Mouse (Mus musculus) right cerebral cortex, postnatal 36 days (tissue): ENCODE measurements around the gene Gon7.

Source experiments
- DNase-seq, 2 experiments: peaks; one replicate each; pipeline ENCODE4 v3.0.0; 2022; ENCODE audit warnings: low spot score in 2 of 2, mixed read lengths in 1 of 2

The Gon7 gene

DNA sequence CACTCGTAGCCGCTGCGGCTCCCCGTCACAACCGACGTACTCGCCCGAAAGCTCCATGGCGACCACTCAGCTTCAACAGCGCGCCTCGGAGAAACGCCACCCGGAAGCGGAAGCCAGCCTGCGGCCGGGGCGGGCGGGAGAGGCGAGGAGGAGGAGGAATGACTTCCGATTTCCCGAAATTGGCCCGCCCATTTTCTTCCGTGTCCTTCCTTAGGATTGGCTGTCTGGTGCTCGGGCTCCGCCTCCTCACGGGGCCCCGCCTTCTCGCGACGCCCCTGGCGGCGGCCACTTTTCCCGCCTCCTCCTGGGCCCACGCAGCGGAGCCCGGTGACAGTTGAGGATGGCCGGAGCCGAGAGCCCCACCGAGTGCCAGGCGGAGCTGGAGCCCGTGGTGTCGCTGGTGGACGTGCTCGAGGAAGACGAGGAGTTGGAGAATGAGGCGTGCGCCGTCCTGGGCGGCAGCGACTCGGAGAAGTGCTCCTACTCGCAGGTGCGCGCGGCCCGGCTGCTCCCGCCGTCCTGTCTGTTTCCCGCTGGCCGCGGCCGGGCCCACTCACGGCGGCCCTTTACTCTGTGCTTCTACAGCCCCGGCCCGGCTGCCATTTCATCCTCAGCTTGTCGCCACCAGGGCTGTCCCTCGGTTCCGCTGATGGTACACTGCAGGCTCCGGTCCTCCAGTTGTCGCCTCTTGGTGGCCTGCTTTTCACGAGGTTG, at the start of gene Gon7, which contains the start of the genes Gm28051 and Ubr7:
TSS of gene Gon7 (minus strand) at position 115 of the 714 bp plus-strand sequence.
TSS of gene Gm28051 (minus strand) at position 77 of the 714 bp plus-strand sequence.
TSS of gene Ubr7 (plus strand) at position 279 of the 714 bp plus-strand sequence.
- peak; percentile 93 to 96 for DNase-seq

DNA sequence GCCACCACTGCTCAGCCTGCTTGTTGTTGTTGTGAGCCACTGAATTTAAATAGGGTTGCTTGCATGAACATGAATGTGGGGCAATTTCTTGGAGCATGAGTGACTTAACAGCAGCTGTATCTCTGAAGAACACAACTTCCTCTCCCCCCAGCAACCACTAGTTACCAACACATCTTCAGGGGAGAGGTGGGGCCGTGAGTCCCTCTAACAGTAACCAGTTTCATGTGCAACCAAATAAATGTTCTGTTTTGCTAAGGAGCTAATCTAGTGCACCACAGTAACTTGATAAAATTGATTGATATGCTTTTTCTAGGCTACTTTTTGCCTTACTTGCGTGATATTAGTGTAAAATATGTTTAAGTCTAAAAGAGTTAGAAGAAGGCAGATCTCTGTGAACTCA, 41.9 kb upstream of the Gon7 start:
- no peak for DNase-seq

- no peak for DNase-seq
Observed at GRCm38 (mm10) chr12:102787927-102788326, 30.3 kb upstream of the Gon7 start.

GRCm38 (mm10) chr12:102785593-102785985, 28.0 kb upstream of the Gon7 start:
- DNase-seq, result no peak

DNA sequence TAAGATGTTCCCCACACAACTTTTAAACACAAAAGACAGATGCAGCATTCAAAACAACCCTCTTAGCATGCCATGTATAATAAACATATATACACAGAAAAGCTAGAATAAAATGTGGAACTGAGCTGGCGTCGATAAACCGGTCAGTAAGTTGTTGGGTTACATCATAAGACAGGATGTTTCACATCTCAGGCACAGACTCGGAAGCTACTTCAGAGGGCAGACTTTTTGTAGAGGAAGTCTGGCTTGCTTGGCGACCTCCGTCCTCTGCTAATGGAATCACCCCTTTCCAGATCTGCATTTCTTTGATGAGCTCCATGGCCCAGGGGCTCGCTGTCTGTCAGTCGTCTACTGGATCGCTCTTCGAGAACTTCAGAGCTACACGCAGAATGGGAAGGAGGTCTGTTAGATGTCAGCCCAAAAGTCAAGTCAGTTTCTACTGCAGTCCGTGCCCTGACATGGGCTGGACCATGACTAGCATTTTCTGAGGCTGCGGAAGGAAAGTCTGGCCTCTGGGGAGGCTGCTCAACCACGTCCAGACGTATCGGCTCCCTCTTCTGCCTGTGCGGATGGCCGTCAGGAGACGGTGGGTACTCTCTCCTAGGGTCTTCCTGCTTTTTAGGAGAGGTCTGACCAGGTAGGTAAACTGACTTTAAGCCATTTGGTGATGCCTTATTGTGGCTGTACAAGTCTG, 27.4 kb upstream of the Gon7 start:
- DNase-seq, result no peak

GRCm38 (mm10) chr12:102782841-102783240, 25.2 kb upstream of the Gon7 start:
- no peak for DNase-seq

DNA sequence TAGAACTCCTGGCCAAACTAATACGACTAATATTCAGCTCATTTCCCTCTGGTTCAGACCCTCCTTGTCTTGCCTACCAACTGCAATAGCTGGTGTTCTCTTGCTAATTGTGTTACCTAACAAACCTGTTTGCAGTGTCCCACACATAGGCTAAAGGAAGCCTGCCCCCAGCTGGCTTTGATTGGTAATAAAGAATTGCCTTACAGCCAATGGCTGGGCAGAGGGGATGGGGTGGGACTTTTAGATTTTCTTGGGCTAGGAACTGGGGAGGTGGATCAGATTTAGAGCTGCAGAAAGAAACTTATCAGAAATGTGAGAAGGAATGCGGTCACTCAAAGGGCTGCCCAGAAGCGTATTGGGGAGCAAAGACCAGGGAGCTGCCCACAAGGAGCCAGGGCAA, 21.8 kb upstream of the Gon7 start:
- no peak for DNase-seq

DNA sequence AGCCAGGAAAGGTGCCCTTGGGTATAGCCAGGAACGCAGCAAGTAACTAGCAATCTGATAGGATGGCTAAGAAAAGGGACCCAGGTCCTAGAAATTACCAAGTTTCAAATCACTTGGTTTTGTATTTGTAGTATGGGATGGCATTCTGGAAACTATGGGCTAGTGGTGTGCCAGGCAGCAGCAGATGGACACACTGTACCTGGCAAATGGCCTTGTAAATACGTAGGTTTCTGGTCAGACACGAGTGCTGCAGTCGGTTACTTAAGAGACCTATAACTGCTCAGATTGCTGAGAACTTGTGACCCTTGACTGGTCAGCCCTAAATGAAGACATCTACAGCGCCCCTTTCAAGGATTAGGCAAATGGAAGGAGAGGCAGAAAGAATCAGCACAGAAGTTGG, 20.5 kb upstream of the Gon7 start:
- no peak for DNase-seq

GRCm38 (mm10) chr12:102776035-102776434, 18.4 kb upstream of the Gon7 start:
- DNase-seq, result no peak

- no peak for DNase-seq
Observed at GRCm38 (mm10) chr12:102772676-102773075, 15.1 kb upstream of the Gon7 start.

GRCm38 (mm10) chr12:102771601-102772000, 14.0 kb upstream of the Gon7 start:
- no peak for DNase-seq

DNA sequence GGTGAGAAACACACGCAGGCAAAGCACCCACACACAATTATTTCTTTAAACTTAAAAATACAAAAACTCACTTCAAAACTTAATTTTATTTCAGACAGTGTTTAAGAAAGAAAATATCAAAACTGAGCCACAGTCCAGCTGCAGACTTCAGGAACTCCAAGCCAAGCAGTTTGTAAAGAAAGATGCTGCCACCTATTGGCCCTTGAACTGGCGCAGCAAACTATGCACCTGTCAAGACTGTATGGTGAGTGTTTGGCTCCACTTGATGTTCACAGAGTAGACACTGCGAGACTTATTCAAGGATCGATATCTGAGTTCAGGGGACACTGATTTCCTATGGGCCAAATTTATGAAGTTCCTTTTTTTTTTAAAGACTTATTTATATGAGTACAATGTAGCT, 11.4 kb upstream of the Gon7 start:
- no peak for DNase-seq

DNA sequence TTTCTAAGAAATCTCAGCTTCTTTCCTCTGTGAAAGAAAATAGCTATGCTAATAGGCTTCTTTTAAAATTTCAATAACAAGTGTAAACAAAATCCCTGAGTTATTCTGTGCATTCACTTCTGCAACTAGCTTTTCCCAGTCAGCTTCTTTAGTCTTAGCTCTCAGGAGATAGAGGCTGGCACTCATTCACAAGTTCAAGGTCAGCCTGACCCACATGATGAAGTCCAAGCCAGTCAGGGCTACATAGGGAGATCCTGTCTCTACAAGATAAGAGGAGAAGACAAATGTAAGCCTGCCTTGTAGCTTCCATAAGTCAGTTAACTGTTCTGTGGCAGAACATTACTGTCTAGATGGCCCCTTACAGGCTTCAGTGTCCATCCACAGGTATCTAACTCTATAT, 6.1 kb upstream of the Gon7 start:
- no peak for DNase-seq

DNA sequence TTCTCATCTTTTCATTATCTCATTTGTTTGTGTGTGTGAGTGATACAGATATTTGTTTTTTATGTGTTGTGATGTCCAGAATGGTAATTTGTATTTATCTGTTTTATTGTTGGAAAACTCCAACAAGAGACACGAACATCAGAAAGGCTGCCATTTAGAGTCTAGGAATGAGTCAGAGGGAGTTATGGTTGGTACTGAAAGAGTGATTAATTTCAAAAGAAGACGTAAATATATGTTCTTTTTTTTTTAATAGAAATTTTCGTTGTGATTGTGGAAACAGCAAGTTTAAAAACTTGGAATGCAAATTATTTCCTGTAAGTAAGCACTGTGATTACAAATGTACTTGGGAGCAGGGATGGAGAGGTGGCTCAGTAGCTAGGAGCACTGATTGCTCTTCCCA, 4.1 kb upstream of the Gon7 start:
- DNase-seq, result no peak

- no peak for DNase-seq
Observed at GRCm38 (mm10) chr12:102758936-102759335, 1.3 kb upstream of the Gon7 start.

DNA sequence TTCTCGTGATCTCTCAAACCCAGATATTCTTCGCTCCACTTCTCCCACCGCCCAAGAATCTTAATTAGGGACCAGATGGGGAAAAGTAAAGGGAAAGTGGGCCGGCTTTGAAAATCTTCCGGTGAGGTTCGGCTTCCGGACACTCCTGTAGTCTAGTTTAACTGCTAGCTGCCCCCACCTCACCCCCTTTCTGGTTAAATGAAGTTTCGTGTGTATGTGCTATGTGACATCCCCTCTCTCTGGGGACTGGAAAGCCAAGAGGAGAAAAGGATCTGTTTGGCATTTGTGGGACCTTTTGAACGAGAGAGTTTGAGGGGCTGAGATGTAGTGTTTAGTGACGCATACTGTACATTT, 777 bp upstream of the Gon7 start, which contains the start of gene Gm20604:
TSS of gene Gm20604 (minus strand) at position 270 of the 354 bp plus-strand sequence.
- DNase-seq, result no peak

- DNase-seq, result no peak
Observed at GRCm38 (mm10) chr12:102757055-102757688, 431 bp downstream of the Gon7 start.

DNA sequence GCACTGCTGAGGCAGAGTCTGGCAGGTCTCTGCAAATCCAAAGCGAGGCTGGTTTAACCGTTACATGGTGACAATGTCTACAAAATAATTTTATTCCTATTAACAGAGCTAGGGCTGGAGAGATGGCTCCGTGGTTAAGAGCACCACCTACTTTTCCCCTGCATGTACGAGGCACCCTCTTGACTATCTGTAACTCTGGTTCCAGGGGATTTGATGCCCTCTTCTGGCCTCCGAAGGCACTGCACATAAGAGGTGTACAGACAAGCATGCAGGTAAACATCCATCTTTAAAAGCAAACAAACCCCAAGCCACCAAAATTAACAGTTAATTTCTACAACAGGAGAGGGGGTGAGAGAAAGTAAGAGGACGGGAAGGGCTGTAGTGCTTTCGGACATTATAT, 1.3 kb downstream of the Gon7 start:
- DNase-seq, result no peak

DNA sequence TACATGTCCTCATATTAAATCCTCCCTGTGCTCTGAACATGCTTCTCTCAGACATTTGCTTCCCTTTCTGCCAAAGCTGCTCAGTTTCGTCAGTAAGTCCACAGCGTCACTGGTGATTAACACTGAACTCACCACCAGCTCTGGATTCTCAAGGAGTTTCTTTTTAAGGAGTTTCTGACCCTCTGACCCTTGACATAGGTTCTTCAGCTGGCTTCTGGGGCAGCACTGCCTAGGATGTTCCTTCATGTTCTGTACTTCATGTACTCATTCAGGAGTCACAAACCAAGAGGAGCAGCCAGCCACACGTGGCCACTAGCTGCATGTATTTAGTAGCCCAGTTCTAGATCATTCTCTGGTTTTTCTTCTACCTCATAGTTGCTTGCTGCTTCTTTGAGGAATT, 9.3 kb downstream of the Gon7 start:
- no peak for DNase-seq

DNA sequence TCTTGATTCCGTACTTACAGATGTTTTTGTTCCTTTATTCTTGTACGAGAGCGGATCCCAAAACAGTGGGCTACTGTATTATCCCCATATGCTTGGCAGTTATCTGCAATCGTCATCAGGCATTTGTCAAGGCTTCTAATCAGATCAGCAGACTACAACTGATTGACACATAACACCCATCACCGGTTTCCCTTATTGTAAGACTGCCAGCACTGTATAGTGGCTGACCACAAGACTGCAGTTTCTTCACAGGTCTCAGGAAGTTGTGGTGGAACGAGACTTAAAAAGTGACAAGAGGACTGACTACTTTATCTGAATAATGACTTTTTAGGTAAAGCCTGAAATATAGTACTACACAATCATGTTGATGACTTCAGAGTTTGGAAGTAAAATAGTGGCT, 12.8 kb downstream of the Gon7 start:
- DNase-seq, result no peak

GRCm38 (mm10) chr12:102743589-102744574, 13.7 kb downstream of the Gon7 start, which contains the start of the genes Moap1 and Tmem251:
TSS of gene Moap1 (minus strand) at chr12:102743661.
TSS of gene Tmem251 (plus strand) at chr12:102743762.
- DNase-seq, result peak; percentile 89 to 91
